Mouse (Mus musculus) lung, postnatal 36 days (tissue): Measurements from ENCODE around the gene Gm16430.
"Not testable (repeated sequence)": the region's sequence is repeated elsewhere in the genome, so short reads cannot be mapped to it uniquely, and the experiment has no call there.

ENCODE experiments used
- DNase-seq: peaks from one replicate; pipeline ENCODE4 v3.0.0; 2022; ENCODE audit warnings: mixed read lengths

Gm16430 gene

GRCm38 (mm10) chrX:54621911-54622310 is at the start of gene Gm16430:
Gm16430 (plus strand) TSS chrX:54622211.
- DNase-seq, result not testable (repeated sequence)
